Mouse (Mus musculus) E14TG2a.4 (cell line): Measurements from ENCODE around the gene Olfr1156.

Experiments
- H3K27me3 ChIP-seq: 2 replicates; pipeline ENCODE4 v1.6.1; 2014; ENCODE audit warnings: low read length, control low read depth; ENCODE audit not compliant: insufficient read depth
- H3K36me3 ChIP-seq: 2 replicates; pipeline ENCODE4 v1.6.1; 2014; ENCODE audit warnings: low read length, control low read depth; ENCODE audit not compliant: insufficient read depth
- H3K4me1 ChIP-seq: replicated peaks from 2 replicates; pipeline ENCODE4 v1.6.1; 2014; ENCODE audit warnings: low read depth, low read length, control low read depth
- H3K4me3 ChIP-seq: replicated peaks from 2 replicates; pipeline ENCODE4 v1.5.1; 2014; ENCODE audit warnings: mild to moderate bottlenecking, low read length
- H3K9me3 ChIP-seq: 2 replicates; pipeline ENCODE4 v1.6.1; 2014; ENCODE audit warnings: low read length, control low read depth
- CTCF ChIP-seq: conservative IDR thresholded peaks from 2 replicates; pipeline ENCODE4 v1.5.1; 2014; ENCODE audit warnings: low read length
- NANOG ChIP-seq: IDR thresholded peaks from 2 replicates; pipeline ENCODE4 v1.6.1; 2014; ENCODE audit warnings: borderline replicate concordance, low read length, mixed read lengths
- POU5F1 ChIP-seq: IDR thresholded peaks from 2 replicates; pipeline ENCODE4 v1.6.1; 2014; ENCODE audit warnings: low read length, borderline replicate concordance

Gene Olfr1156

GRCm38 (mm10) chr2:87953000-87953399 is at the start of gene Olfr1156:
Olfr1156 (minus strand) TSS chr2:87953100.
- Histone ChIP-seq H3K9me3 (peaks cover 9% of the 10 kb centered on the region), H3K27me3 (no peaks in the 10 kb centered on the region), H3K4me3 (no peak within 1 kb of the TSS), H3K36me3 (no peaks in the 10 kb centered on the region), H3K4me1 (no peaks in the 10 kb centered on the region)
- no peak for TF ChIP-seq NANOG
- no peak for TF ChIP-seq POU5F1
- no peak for TF ChIP-seq CTCF

- Histone ChIP-seq H3K4me3 (no peak within 1 kb of the TSS), H3K27me3 (no peaks in the 10 kb centered on the region), H3K36me3 (no peaks in the 10 kb centered on the region), H3K9me3 (no peaks in the 10 kb centered on the region), H3K4me1 (no peaks in the 10 kb centered on the region)
- TF ChIP-seq POU5F1 (no peak), CTCF (no peak), NANOG (no peak)
These were observed 36.9 kb upstream of the Olfr1156 start, which contains the start of gene Olfr1158 for GRCm38 (mm10) chr2:87989813-87990212. Olfr1158 (plus strand) TSS chr2:87990113.

GRCm38 (mm10) chr2:87974563-87974962 is 21.7 kb upstream of the Olfr1156 start, which contains the start of gene Olfr74:
Olfr74 (minus strand) TSS chr2:87974663.
- peaks cover 6% of the 10 kb centered on the region; the same call in 1 of the 2 replicates for H3K9me3 ChIP-seq
- H3K36me3 ChIP-seq: no peaks in the 10 kb centered on the region
- TF ChIP-seq CTCF (no peak), POU5F1 (no peak), NANOG (no peak)
- no peak within 1 kb of the TSS for H3K4me3 ChIP-seq
- no peaks in the 10 kb centered on the region for H3K4me1 ChIP-seq
- no peaks in the 10 kb centered on the region for H3K27me3 ChIP-seq

- Histone ChIP-seq H3K9me3 (no peaks in the 10 kb centered on the region), H3K27me3 (no peaks in the 10 kb centered on the region), H3K4me3 (no peak within 1 kb of the TSS), H3K36me3 (no peaks in the 10 kb centered on the region), H3K4me1 (no peaks in the 10 kb centered on the region)
- no peak for TF ChIP-seq CTCF
- no peak for TF ChIP-seq NANOG
- TF ChIP-seq POU5F1: no peak
These were observed 15.3 kb upstream of the Olfr1156 start, which contains the start of gene Olfr1157 for GRCm38 (mm10) chr2:87968199-87968598. Olfr1157 (minus strand) TSS chr2:87968299.

GRCm38 (mm10) chr2:87945037-87945436 is 7.9 kb downstream of the Olfr1156 start, which contains the start of gene Olfr1155:
Olfr1155 (minus strand) TSS chr2:87945137.
- Histone ChIP-seq H3K4me3 (no peak within 1 kb of the TSS), H3K27me3 (no peaks in the 10 kb centered on the region), H3K4me1 (no peaks in the 10 kb centered on the region), H3K9me3 (peaks cover 34% of the 10 kb centered on the region), H3K36me3 (no peaks in the 10 kb centered on the region)
- TF ChIP-seq CTCF (no peak), POU5F1 (no peak), NANOG (no peak)

GRCm38 (mm10) chr2:87905066-87905465 is 47.8 kb downstream of the Olfr1156 start, which contains the start of gene Olfr1154:
Olfr1154 (minus strand) TSS chr2:87905166.
- TF ChIP-seq NANOG: no peak
- H3K4me1 ChIP-seq: no peaks in the 10 kb centered on the region
- no peaks in the 10 kb centered on the region for H3K27me3 ChIP-seq
- no peaks in the 10 kb centered on the region for H3K9me3 ChIP-seq
- no peak within 1 kb of the TSS for H3K4me3 ChIP-seq
- H3K36me3 ChIP-seq: no peaks in the 10 kb centered on the region
